Mouse (Mus musculus): Measurements from ENCODE around the gene Ppp1r3e. TPM values are rescaled to one million over a fixed set of nuclear protein-coding genes. Genes with fewer than 3 reads are reported as not detected.

Ppp1r3e gene
- total RNA-seq, 1 experiment: 0.62 TPM

DNA sequence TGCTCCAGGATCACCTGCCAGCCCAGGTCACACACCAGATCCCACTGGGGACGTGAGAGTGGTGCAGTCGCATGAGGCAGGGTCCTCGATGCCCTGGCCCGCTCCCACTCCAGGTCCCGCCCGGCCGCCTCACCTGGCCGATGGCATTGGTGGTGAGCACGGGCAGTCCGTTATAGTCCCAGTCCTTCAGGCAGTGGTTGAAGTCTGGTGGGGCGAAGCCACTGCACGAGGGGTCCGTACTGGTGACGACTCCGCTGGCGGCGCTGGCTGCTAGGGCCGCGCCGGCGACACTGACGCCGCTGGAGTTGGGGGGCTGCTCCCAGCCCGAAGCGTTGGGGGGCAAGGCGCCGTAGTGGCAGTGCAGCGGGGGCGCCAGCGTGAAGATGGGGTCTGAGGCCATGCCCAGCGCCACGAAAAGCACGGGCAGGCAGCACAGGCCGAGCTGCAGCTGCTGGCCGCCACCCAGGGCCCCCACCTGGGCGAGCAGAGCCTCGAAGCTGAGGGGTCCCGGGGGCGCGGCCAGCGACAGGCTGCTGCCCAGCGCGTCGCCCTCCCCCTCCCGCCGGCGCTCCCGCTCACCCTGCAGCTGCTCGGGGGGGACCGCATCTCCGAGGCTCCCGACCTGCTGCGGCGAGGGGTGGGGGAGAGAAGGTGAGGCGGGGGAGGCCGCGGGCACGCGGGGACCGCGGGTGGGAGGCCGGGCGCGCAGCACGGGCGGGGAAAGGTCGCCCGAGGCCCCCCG lies 34.9 kb upstream of the Ppp1r3e start:
- H3K27ac ChIP-seq (ENCODE audit: insufficient read depth, low read depth, low read length, poor library complexity, severe bottlenecking): no peak overlapping the region
- in situ Hi-C loops (cut with MboI; ENCODE audit: low sequenced_read_pairs in 2 of 2, unreplicated experiment in 2 of 2): no loop called here
- H3K4me3 ChIP-seq (ENCODE audit: insufficient read depth in 1 of 2, low read depth in 1 of 2, low read length in 2 of 2, poor library complexity in 1 of 2, severe bottlenecking in 1 of 2): peak overlapping the region; percentile 89 to 90
- peaks cover 0 to 8% of the 10 kb centered on the region in 2 experiments; a peak in 2 of 4 replicates for H3K4me1 ChIP-seq (ENCODE audit: control insufficient read depth in 2 of 2, insufficient read depth in 2 of 2, low read length in 2 of 2, poor library complexity in 1 of 2)
- no peak for TF ChIP-seq HCFC1 (IDR thresholded peaks at IDR 0.05; ENCODE audit: borderline replicate concordance, insufficient read depth, low read length)
- DNase-seq (ENCODE audit: low read depth, low spot score): no peak
- peaks cover 21% of the 10 kb centered on the region for H3K36me3 ChIP-seq (ENCODE audit: control insufficient read depth, insufficient read depth, low read length, poor library complexity, severe bottlenecking)
- H3K9ac ChIP-seq (ENCODE audit: insufficient read depth, low read depth, low read length, poor library complexity, severe bottlenecking): peak overlapping the region; percentile 72
- no peaks in the 10 kb centered on the region; the same call in 1 of the 2 replicates for H3K9me3 ChIP-seq (ENCODE audit: control insufficient read depth, insufficient read depth, low read depth, low read length)

DNA sequence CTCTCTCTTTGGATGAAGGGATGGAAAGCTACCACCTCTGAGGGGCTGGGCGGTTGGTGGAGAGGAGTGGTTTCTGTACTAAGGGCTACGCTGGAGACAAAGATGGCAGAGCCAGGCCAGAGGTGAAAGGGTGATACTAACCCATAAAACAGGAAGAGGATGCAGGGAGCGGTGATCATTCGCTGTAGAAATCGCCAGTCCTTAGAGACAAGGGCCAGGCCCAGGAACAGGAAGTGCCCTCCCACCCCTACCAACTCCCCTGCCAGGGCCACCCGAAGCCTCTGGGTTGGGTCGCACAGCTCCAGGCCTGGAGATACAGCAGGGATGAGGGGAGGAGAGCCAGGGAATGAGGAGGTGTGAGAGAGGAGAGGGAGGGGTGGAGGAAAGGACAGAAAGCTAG lies 31.3 kb upstream of the Ppp1r3e start:
- TF ChIP-seq ZNF384 (IDR thresholded peaks at IDR 0.05; ENCODE audit: low read depth, low read length) (no peak), ZC3H11A (IDR thresholded peaks at IDR 0.05; ENCODE audit: borderline replicate concordance, low read depth, low read length) (no peak), HCFC1 (IDR thresholded peaks at IDR 0.05; ENCODE audit: borderline replicate concordance, insufficient read depth, low read length) (no peak), MAFK (IDR thresholded peaks at IDR 0.05; ENCODE audit: insufficient read depth, low read depth, low read length) (no peak), CHD2 (IDR thresholded peaks at IDR 0.05; ENCODE audit: low read depth, low read length) (no peak)
- peaks cover 0 to 10% of the 10 kb centered on the region in 2 experiments; a peak in 2 of 4 replicates for H3K4me1 ChIP-seq (ENCODE audit: control insufficient read depth in 2 of 2, insufficient read depth in 2 of 2, low read length in 2 of 2, poor library complexity in 1 of 2)
- peaks cover 6% of the 10 kb centered on the region; the same call in 1 of the 2 replicates for H3K36me3 ChIP-seq (ENCODE audit: control insufficient read depth, insufficient read depth, low read length, poor library complexity, severe bottlenecking)
- no peaks in the 10 kb centered on the region; the same call in 1 of the 2 replicates for H3K9me3 ChIP-seq (ENCODE audit: control insufficient read depth, insufficient read depth, low read depth, low read length)
- DNase-seq (ENCODE audit: low read depth, low spot score): no peak
- H3K27ac ChIP-seq (ENCODE audit: insufficient read depth, low read depth, low read length, poor library complexity, severe bottlenecking): no peak overlapping the region
- in situ Hi-C loops (cut with MboI; ENCODE audit: low sequenced_read_pairs in 2 of 2, unreplicated experiment in 2 of 2): loop anchor here in 1 of 2 experiments (10.0 kb wide), 1 partner anchor 106 kb away; the partner anchor contains the start of gene Ngdn
- H3K4me3 ChIP-seq (ENCODE audit: insufficient read depth in 1 of 2, low read depth in 1 of 2, low read length in 2 of 2, poor library complexity in 1 of 2, severe bottlenecking in 1 of 2): no peak overlapping the region
- H3K9ac ChIP-seq (ENCODE audit: insufficient read depth, low read depth, low read length, poor library complexity, severe bottlenecking): no peak overlapping the region

DNA sequence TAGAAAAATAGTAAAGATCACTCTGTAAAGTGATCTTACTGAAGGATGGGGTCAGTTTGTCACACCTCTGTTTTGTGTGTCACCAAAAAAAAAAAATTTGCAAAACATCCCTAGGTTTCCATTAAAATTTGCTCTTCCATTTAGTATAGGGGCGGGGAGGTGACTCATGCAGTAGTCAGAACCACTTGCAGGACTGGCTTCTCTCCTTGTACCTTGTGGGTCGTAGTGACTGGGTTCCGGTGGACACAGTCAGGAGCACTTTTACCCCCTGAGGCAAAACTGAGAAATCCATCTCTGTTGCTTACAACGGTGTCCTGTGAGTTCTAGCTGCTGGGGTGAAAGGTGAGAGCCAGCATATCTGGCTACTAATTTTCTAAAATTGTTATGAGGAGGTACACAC lies 26.3 kb upstream of the Ppp1r3e start:
- peaks cover 6% of the 10 kb centered on the region for H3K36me3 ChIP-seq (ENCODE audit: control insufficient read depth, insufficient read depth, low read length, poor library complexity, severe bottlenecking)
- TF ChIP-seq CHD2 (IDR thresholded peaks at IDR 0.05; ENCODE audit: low read depth, low read length): no peak
- no peak for TF ChIP-seq HCFC1 (IDR thresholded peaks at IDR 0.05; ENCODE audit: borderline replicate concordance, insufficient read depth, low read length)
- TF ChIP-seq MAFK (IDR thresholded peaks at IDR 0.05; ENCODE audit: insufficient read depth, low read depth, low read length): no peak
- no peak for TF ChIP-seq ZC3H11A (IDR thresholded peaks at IDR 0.05; ENCODE audit: borderline replicate concordance, low read depth, low read length)
- TF ChIP-seq ZNF384 (IDR thresholded peaks at IDR 0.05; ENCODE audit: low read depth, low read length): no peak
- no peak for DNase-seq (ENCODE audit: low read depth, low spot score)

DNA sequence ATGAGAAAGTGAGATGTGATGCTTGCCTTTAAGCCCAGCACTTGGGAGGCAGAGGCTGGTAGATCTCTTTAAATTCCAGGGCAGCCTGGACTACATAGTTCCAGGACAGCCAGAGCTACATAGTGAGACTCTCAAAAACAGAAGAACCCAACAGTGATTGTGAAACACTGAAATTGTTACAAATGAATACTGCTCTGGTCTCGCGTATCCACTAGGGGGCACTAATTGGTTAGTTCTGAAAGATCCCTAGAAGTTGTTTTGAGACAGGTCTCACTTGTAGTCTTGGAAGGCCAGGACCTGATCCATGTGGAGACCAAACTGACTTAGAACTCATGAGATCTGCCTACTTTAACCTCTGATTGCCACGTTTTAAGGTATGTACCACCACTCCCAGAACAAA lies 23.0 kb upstream of the Ppp1r3e start:
- H3K4me3 ChIP-seq (ENCODE audit: insufficient read depth in 1 of 2, low read depth in 1 of 2, low read length in 2 of 2, poor library complexity in 1 of 2, severe bottlenecking in 1 of 2): no peak overlapping the region
- in situ Hi-C loops (cut with MboI; ENCODE audit: low sequenced_read_pairs in 2 of 2, unreplicated experiment in 2 of 2): loop anchor here in 1 of 2 experiments (10.0 kb wide), 1 partner anchor 114 kb away; the partner anchor contains the start of gene Ngdn
- DNase-seq (ENCODE audit: low read depth, low spot score): no peak
- no peaks in the 10 kb centered on the region for H3K9me3 ChIP-seq (ENCODE audit: control insufficient read depth, insufficient read depth, low read depth, low read length)
- peaks cover 3 to 7% of the 10 kb centered on the region in 2 experiments; a peak in 3 of 4 replicates for H3K4me1 ChIP-seq (ENCODE audit: control insufficient read depth in 2 of 2, insufficient read depth in 2 of 2, low read length in 2 of 2, poor library complexity in 1 of 2)
- no peak overlapping the region for H3K9ac ChIP-seq (ENCODE audit: insufficient read depth, low read depth, low read length, poor library complexity, severe bottlenecking)
- H3K27ac ChIP-seq (ENCODE audit: insufficient read depth, low read depth, low read length, poor library complexity, severe bottlenecking): no peak overlapping the region
- H3K36me3 ChIP-seq (ENCODE audit: control insufficient read depth, insufficient read depth, low read length, poor library complexity, severe bottlenecking): peaks cover 18% of the 10 kb centered on the region
- peak; percentile 48; the same call in 1 of the 2 replicates for TF ChIP-seq ZC3H11A (IDR thresholded peaks at IDR 0.05; ENCODE audit: borderline replicate concordance, low read depth, low read length)
- no peak for TF ChIP-seq MAFK (IDR thresholded peaks at IDR 0.05; ENCODE audit: insufficient read depth, low read depth, low read length)

More for the DNA sequence above, 26.3 kb upstream of the Ppp1r3e start:
- in situ Hi-C loops (cut with MboI; ENCODE audit: low sequenced_read_pairs in 2 of 2, unreplicated experiment in 2 of 2): loop anchor here in 1 of 2 experiments (10.0 kb wide), 1 partner anchor 111 kb away; the partner anchor contains the start of gene Ngdn
- no peaks in the 10 kb centered on the region for H3K9me3 ChIP-seq (ENCODE audit: control insufficient read depth, insufficient read depth, low read depth, low read length)
- H3K4me3 ChIP-seq (ENCODE audit: insufficient read depth in 1 of 2, low read depth in 1 of 2, low read length in 2 of 2, poor library complexity in 1 of 2, severe bottlenecking in 1 of 2): no peak overlapping the region
- H3K9ac ChIP-seq (ENCODE audit: insufficient read depth, low read depth, low read length, poor library complexity, severe bottlenecking): no peak overlapping the region
- H3K4me1 ChIP-seq (ENCODE audit: control insufficient read depth in 2 of 2, insufficient read depth in 2 of 2, low read length in 2 of 2, poor library complexity in 1 of 2): peaks cover 0 to 2% of the 10 kb centered on the region in 2 experiments; a peak in 1 of 4 replicates
- H3K27ac ChIP-seq (ENCODE audit: insufficient read depth, low read depth, low read length, poor library complexity, severe bottlenecking): no peak overlapping the region

Data from ES-E14 (cell line).